Mouse (Mus musculus) lung, postnatal 0 days (tissue): Measurements from ENCODE around the gene Slc26a8. TPM values are rescaled to one million over a fixed set of nuclear protein-coding genes. Genes with fewer than 3 reads are reported as not detected.

Experiments used
- ATAC-seq: fragments of 200-750 bp; cut with Nextera tagmentation; 2 replicates; pipeline ENCODE4 v1.8.0; 2017; ENCODE audit warnings: moderate library complexity
- DNase-seq: peaks from one replicate; pipeline ENCODE4 v3.0.0-alpha.2; 2016; ENCODE audit warnings: low spot score
- H3K27ac ChIP-seq: fragments of 300-500 bp; sonication (generic); 2 replicates; pipeline ENCODE4 v1.5.1; 2014; ENCODE audit warnings: antibody characterized with exemption, mild to moderate bottlenecking, low read length, mixed read lengths
- H3K27me3 ChIP-seq: fragments of 300-500 bp; sonication (generic); replicated peaks from 2 replicates; pipeline ENCODE4 v1.6.1; 2014; ENCODE audit warnings: low read length, mixed read lengths; ENCODE audit not compliant: insufficient read depth
- H3K36me3 ChIP-seq: fragments of 300-500 bp; sonication (generic); 2 replicates; pipeline ENCODE4 v1.6.1; 2014; ENCODE audit warnings: low read length, mixed read lengths; ENCODE audit not compliant: insufficient read depth
- H3K4me1 ChIP-seq: fragments of 300-500 bp; sonication (generic); 2 replicates; pipeline ENCODE4 v1.6.1; 2014; ENCODE audit warnings: antibody characterized with exemption, low read depth, low read length, mixed read lengths; ENCODE audit not compliant: insufficient read depth
- H3K4me2 ChIP-seq: fragments of 300-500 bp; sonication (generic); replicated peaks from 2 replicates; pipeline ENCODE4 v1.6.1; 2014; ENCODE audit warnings: low read depth, mild to moderate bottlenecking, low read length, moderate library complexity, mixed read lengths
- H3K4me3 ChIP-seq: fragments of 300-500 bp; sonication (generic); 2 replicates; pipeline ENCODE4 v1.5.1; 2014; ENCODE audit warnings: low read depth, low read length
- H3K9ac ChIP-seq: fragments of 300-500 bp; sonication (generic); replicated peaks from 2 replicates; pipeline ENCODE4 v1.6.1; 2014; ENCODE audit warnings: low read depth, mild to moderate bottlenecking
- H3K9me3 ChIP-seq: fragments of 300-500 bp; sonication (generic); 2 replicates; pipeline ENCODE4 v1.6.1; 2016; ENCODE audit warnings: low read length, mixed read lengths
- CTCF ChIP-seq: IDR thresholded peaks from 2 replicates; pipeline ENCODE4 v1.5.1; 2016; ENCODE audit warnings: antibody characterized with exemption, mild to moderate bottlenecking
- EP300 ChIP-seq: IDR thresholded peaks from 2 replicates; pipeline ENCODE4 v1.6.1; 2016; ENCODE audit warnings: antibody characterized with exemption, mild to moderate bottlenecking, control low read depth
- WGBS: fragments of 180-500 bp; shearing (Covaris S2); extraction: QIAGEN DNeasy Blood & Tissue Kit; methylation state at CpG from one replicate; pipeline ENCODE4 v1.1.7; 2014; 5-methylcytosine and 5-hydroxymethylcytosine counted together
- polyA plus RNA-seq: library from polyadenylated mRNA; unstranded; fragments of >200 nt; fragmentation: Nextera tagmentation; extraction: Ambion mirVana; gene quantifications from 2 replicates; pipeline ENCODE4 v1.2.1, GENCODE M21; 2015

Slc26a8 gene
- polyA plus RNA-seq, 1 experiment from 2014 or later = 0.60 TPM

- ATAC-seq = peak; percentile 93
These were observed 7.5 kb downstream of the Slc26a8 start for GRCm38 (mm10) chr17:28682311-28683084.

GRCm38 (mm10) chr17:28659564-28659963 is 30.5 kb downstream of the Slc26a8 start:
- Histone ChIP-seq H3K4me1 (no peaks in the 10 kb centered on the region), H3K9ac (no peak overlapping the region), H3K4me3 (no peak overlapping the region), H3K36me3 (no peaks in the 10 kb centered on the region), H3K27me3 (no peaks in the 10 kb centered on the region), H3K27ac (no peak overlapping the region), H3K4me2 (no peak overlapping the region), H3K9me3 (no peaks in the 10 kb centered on the region)
- TF ChIP-seq EP300 (no peak), CTCF (no peak)
- ATAC-seq = no peak
- 45% methylated on average over 6 of the region's 6 CpGs for WGBS
- DNase-seq = no peak

More at GRCm38 (mm10) chr17:28682311-28683084, 7.5 kb downstream of the Slc26a8 start:
- Histone ChIP-seq H3K4me3 (no peak overlapping the region), H3K27ac (peak overlapping the region; percentile 54), H3K4me2 (no peak overlapping the region), H3K36me3 (no peaks in the 10 kb centered on the region), H3K9ac (no peak overlapping the region), H3K4me1 (no peaks in the 10 kb centered on the region), H3K27me3 (no peaks in the 10 kb centered on the region), H3K9me3 (no peaks in the 10 kb centered on the region)
- peak; percentile 87 for DNase-seq
- 62% methylated on average over 13 of the region's 13 CpGs for WGBS
- no peak for TF ChIP-seq CTCF
- TF ChIP-seq EP300 = 0 out of 2 replicates have a peak, but pooled peaks have one; percentile 42

GRCm38 (mm10) chr17:28657936-28658335 is 32.1 kb downstream of the Slc26a8 start:
- DNase-seq (no peak), ATAC-seq (no peak)
- no peaks in the 10 kb centered on the region for H3K27me3 ChIP-seq
- H3K27ac ChIP-seq = no peak overlapping the region
- H3K4me3 ChIP-seq = no peak overlapping the region
- no peak overlapping the region for H3K9ac ChIP-seq
- no peaks in the 10 kb centered on the region for H3K36me3 ChIP-seq
- H3K9me3 ChIP-seq = no peaks in the 10 kb centered on the region
- no peak overlapping the region for H3K4me2 ChIP-seq
- H3K4me1 ChIP-seq = no peaks in the 10 kb centered on the region
- TF ChIP-seq CTCF (no peak), EP300 (no peak)
- WGBS = 16% methylated on average over 4 of the region's 4 CpGs

- ATAC-seq = no peak
- WGBS = 71% methylated on average over 3 of the region's 3 CpGs
These were observed 39.8 kb downstream of the Slc26a8 start for GRCm38 (mm10) chr17:28650268-28650667.

GRCm38 (mm10) chr17:28648607-28649370 is 41.2 kb downstream of the Slc26a8 start:
- no peak overlapping the region for H3K4me2 ChIP-seq
- H3K9me3 ChIP-seq = no peaks in the 10 kb centered on the region
- DNase-seq = peak; percentile 65
- ATAC-seq = no peak
- TF ChIP-seq EP300 (no peak), CTCF (peak; percentile 75)
- no peaks in the 10 kb centered on the region for H3K27me3 ChIP-seq
- no peaks in the 10 kb centered on the region for H3K4me1 ChIP-seq
- no peaks in the 10 kb centered on the region for H3K36me3 ChIP-seq
- no peak overlapping the region for H3K9ac ChIP-seq
- H3K27ac ChIP-seq = no peak overlapping the region
- 27% methylated on average over 6 of the region's 6 CpGs for WGBS
- H3K4me3 ChIP-seq = no peak overlapping the region

More at GRCm38 (mm10) chr17:28650268-28650667, 39.8 kb downstream of the Slc26a8 start:
- Histone ChIP-seq H3K9me3 (no peaks in the 10 kb centered on the region), H3K36me3 (no peaks in the 10 kb centered on the region), H3K4me1 (no peaks in the 10 kb centered on the region), H3K27me3 (no peaks in the 10 kb centered on the region), H3K4me3 (no peak overlapping the region), H3K4me2 (no peak overlapping the region), H3K27ac (no peak overlapping the region), H3K9ac (no peak overlapping the region)
- DNase-seq = no peak
- TF ChIP-seq EP300 (no peak), CTCF (no peak)

- Histone ChIP-seq H3K27ac (no peak overlapping the region), H3K4me1 (no peaks in the 10 kb centered on the region), H3K9me3 (no peaks in the 10 kb centered on the region), H3K36me3 (no peaks in the 10 kb centered on the region), H3K9ac (no peak overlapping the region), H3K27me3 (no peaks in the 10 kb centered on the region), H3K4me3 (no peak overlapping the region), H3K4me2 (no peak overlapping the region)
- ATAC-seq (no peak), DNase-seq (no peak)
- TF ChIP-seq CTCF (no peak), EP300 (no peak)
- WGBS = 56% methylated on average over 3 of the region's 3 CpGs
These were observed 43.8 kb downstream of the Slc26a8 start for GRCm38 (mm10) chr17:28646221-28646620.
